Mouse (Mus musculus): ENCODE results near the gene Eif2b5. TPM values are rescaled to one million over a fixed set of nuclear protein-coding genes. Genes with fewer than 3 reads are reported as not detected.

The Eif2b5 gene
- polyA plus RNA-seq, 1 experiment from 2014 or later = 25.3 TPM

DNA sequence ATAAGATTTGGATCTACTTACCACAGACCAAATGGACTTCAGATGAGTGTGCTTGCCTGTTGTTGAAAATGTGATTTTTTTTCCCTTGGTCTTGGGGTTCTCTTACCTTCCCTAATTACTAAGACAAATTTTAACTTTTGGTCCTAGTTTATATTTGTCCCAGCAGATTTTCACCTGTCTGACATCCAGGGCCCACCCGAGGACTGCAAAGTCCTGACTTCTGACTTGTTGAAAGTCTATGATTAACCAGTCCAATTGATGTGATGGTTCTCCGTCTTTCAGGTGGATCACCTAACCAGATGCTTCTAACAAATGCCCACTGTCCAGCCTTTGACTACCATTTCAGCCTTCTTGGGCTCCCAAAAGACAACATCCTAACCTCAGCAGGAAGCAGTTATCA is 27.6 kb upstream of the Eif2b5 start:
- no peaks in the 10 kb centered on the region for H3K27me3 ChIP-seq (ENCODE audit: insufficient read depth, low read length)
- no peaks in the 10 kb centered on the region for H3K9me3 ChIP-seq (ENCODE audit: low read length)
- H3K9ac ChIP-seq (replicated peaks) = no peak overlapping the region
- H3K4me1 ChIP-seq (ENCODE audit: insufficient read depth) = no peaks in the 10 kb centered on the region
- TF ChIP-seq CTCF (IDR thresholded peaks at IDR 0.05; ENCODE audit: low read depth) (no peak), EP300 (IDR thresholded peaks at IDR 0.05; ENCODE audit: low read depth) (no peak)
- H3K27ac ChIP-seq (ENCODE audit: low read depth) = no peak overlapping the region
- no peak overlapping the region for H3K4me3 ChIP-seq (ENCODE audit: low read depth, low read length)
- DNase-seq = no peak
- ATAC-seq = no peak
- no peaks in the 10 kb centered on the region for H3K36me3 ChIP-seq (replicated peaks; ENCODE audit: insufficient read depth, low read length)
- no peak overlapping the region for H3K4me2 ChIP-seq (ENCODE audit: low read depth, low read length)
- WGBS (ENCODE audit: insufficient replicate concordance) = 76% methylated on average over 2 of the region's 2 CpGs

- no peak overlapping the region for H3K4me3 ChIP-seq (ENCODE audit: low read depth, low read length)
Measured at GRCm38 (mm10) chr16:20471686-20472085, 26.9 kb upstream of the Eif2b5 start.

DNA sequence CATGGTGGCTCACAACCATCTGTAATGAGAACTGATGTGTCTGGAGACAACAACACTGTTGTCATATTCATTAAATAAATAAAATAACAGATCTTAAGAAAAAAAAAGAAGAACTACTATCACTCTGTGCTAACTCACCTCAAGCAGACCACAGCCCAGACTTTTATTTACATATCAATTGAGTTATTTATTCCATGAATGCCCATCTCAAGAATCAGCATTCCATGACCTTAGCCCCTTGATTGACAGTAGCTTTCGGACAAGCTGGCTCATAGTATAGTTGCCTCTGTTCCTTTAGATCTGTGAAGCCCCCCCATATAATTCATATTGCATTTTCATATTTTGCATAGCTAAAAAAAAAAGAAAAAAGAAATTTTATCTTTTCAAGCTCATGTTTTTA is 24.9 kb upstream of the Eif2b5 start:
- Histone ChIP-seq H3K9me3 (ENCODE audit: low read length) (no peaks in the 10 kb centered on the region), H3K4me3 (ENCODE audit: low read depth, low read length) (no peak overlapping the region), H3K4me1 (ENCODE audit: insufficient read depth) (no peaks in the 10 kb centered on the region), H3K27ac (ENCODE audit: low read depth) (no peak overlapping the region), H3K9ac (replicated peaks) (no peak overlapping the region), H3K4me2 (ENCODE audit: low read depth, low read length) (no peak overlapping the region), H3K27me3 (ENCODE audit: insufficient read depth, low read length) (no peaks in the 10 kb centered on the region), H3K36me3 (replicated peaks; ENCODE audit: insufficient read depth, low read length) (no peaks in the 10 kb centered on the region)
- TF ChIP-seq EP300 (IDR thresholded peaks at IDR 0.05; ENCODE audit: low read depth) = no peak
- TF ChIP-seq CTCF (IDR thresholded peaks at IDR 0.05; ENCODE audit: low read depth) = no peak
- 83% methylated on average over 1 of the region's 1 CpGs for WGBS (ENCODE audit: insufficient replicate concordance)
- ATAC-seq (no peak), DNase-seq (no peak)

More at GRCm38 (mm10) chr16:20471686-20472085, 26.9 kb upstream of the Eif2b5 start:
- ATAC-seq = no peak
- Histone ChIP-seq H3K27ac (ENCODE audit: low read depth) (no peak overlapping the region), H3K9me3 (ENCODE audit: low read length) (no peaks in the 10 kb centered on the region), H3K4me2 (ENCODE audit: low read depth, low read length) (no peak overlapping the region), H3K27me3 (ENCODE audit: insufficient read depth, low read length) (no peaks in the 10 kb centered on the region), H3K36me3 (replicated peaks; ENCODE audit: insufficient read depth, low read length) (no peaks in the 10 kb centered on the region), H3K4me1 (ENCODE audit: insufficient read depth) (no peaks in the 10 kb centered on the region), H3K9ac (replicated peaks) (no peak overlapping the region)
- 80% methylated on average over 1 of the region's 1 CpGs for WGBS (ENCODE audit: insufficient replicate concordance)
- TF ChIP-seq EP300 (IDR thresholded peaks at IDR 0.05; ENCODE audit: low read depth) (no peak), CTCF (IDR thresholded peaks at IDR 0.05; ENCODE audit: low read depth) (no peak)
- no peak for DNase-seq

DNA sequence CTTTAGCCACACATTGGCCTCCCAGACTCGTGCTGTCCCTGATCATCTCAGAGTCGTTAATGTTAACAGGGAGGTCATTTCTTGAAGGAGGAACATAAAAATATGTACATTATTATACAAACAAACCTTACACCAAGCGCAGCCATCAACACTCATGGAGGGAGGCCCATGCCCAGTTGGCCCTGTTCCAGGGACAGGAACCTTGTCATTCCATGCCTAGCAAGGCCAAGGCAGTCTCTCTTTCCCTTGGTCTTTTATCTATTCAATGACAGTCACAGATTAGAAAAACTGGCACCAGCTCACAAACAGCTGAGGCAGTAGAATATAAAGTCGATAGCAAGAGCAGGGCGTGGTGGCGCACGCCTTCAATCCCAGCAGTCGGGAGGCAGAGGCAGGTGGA is 24.4 kb upstream of the Eif2b5 start:
- 77% methylated on average over 8 of the region's 8 CpGs for WGBS (ENCODE audit: insufficient replicate concordance)
- H3K4me1 ChIP-seq (ENCODE audit: insufficient read depth) = no peaks in the 10 kb centered on the region
- no peak overlapping the region for H3K4me3 ChIP-seq (ENCODE audit: low read depth, low read length)
- TF ChIP-seq CTCF (IDR thresholded peaks at IDR 0.05; ENCODE audit: low read depth) (no peak), EP300 (IDR thresholded peaks at IDR 0.05; ENCODE audit: low read depth) (no peak)
- ATAC-seq = no peak
- no peak overlapping the region for H3K9ac ChIP-seq (replicated peaks)
- no peak overlapping the region for H3K4me2 ChIP-seq (ENCODE audit: low read depth, low read length)
- no peak overlapping the region for H3K27ac ChIP-seq (ENCODE audit: low read depth)
- DNase-seq = no peak
- no peaks in the 10 kb centered on the region for H3K36me3 ChIP-seq (replicated peaks; ENCODE audit: insufficient read depth, low read length)
- H3K27me3 ChIP-seq (ENCODE audit: insufficient read depth, low read length) = no peaks in the 10 kb centered on the region
- H3K9me3 ChIP-seq (ENCODE audit: low read length) = no peaks in the 10 kb centered on the region

GRCm38 (mm10) chr16:20474786-20475185 is 23.8 kb upstream of the Eif2b5 start:
- Histone ChIP-seq H3K4me2 (ENCODE audit: low read depth, low read length) (no peak overlapping the region), H3K9me3 (ENCODE audit: low read length) (no peaks in the 10 kb centered on the region), H3K27me3 (ENCODE audit: insufficient read depth, low read length) (no peaks in the 10 kb centered on the region), H3K4me3 (ENCODE audit: low read depth, low read length) (no peak overlapping the region), H3K36me3 (replicated peaks; ENCODE audit: insufficient read depth, low read length) (no peaks in the 10 kb centered on the region), H3K4me1 (ENCODE audit: insufficient read depth) (no peaks in the 10 kb centered on the region), H3K9ac (replicated peaks) (no peak overlapping the region), H3K27ac (ENCODE audit: low read depth) (no peak overlapping the region)
- TF ChIP-seq CTCF (IDR thresholded peaks at IDR 0.05; ENCODE audit: low read depth) = no peak
- no peak for TF ChIP-seq EP300 (IDR thresholded peaks at IDR 0.05; ENCODE audit: low read depth)
- no peak for DNase-seq
- WGBS (ENCODE audit: insufficient replicate concordance) = 77% methylated on average over 6 of the region's 6 CpGs
- ATAC-seq = no peak

DNA sequence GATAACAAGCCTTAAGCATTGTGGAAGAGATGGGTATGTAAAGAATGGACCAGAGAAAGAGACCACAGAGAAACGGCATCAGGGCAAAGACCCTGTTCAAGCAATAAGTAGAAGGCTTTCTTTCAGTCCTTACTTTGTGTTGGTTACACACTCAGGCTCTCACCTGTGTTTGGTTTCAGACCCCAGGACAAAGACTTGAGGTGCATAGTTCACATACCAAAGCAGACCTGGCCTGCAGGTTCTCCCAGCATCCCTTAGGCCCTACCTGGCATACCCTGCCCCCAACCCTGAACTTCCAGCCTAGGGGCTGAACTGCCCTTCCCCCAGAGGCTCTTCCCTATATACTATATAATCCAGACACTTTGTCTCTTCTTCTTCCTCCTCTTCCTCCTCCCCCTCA is 23.3 kb upstream of the Eif2b5 start:
- H3K36me3 ChIP-seq (replicated peaks; ENCODE audit: insufficient read depth, low read length) = no peaks in the 10 kb centered on the region
- no peak overlapping the region for H3K27ac ChIP-seq (ENCODE audit: low read depth)
- 79% methylated on average over 1 of the region's 1 CpGs for WGBS (ENCODE audit: insufficient replicate concordance)
- H3K4me1 ChIP-seq (ENCODE audit: insufficient read depth) = no peaks in the 10 kb centered on the region
- no peak overlapping the region for H3K9ac ChIP-seq (replicated peaks)
- no peaks in the 10 kb centered on the region for H3K27me3 ChIP-seq (ENCODE audit: insufficient read depth, low read length)
- TF ChIP-seq EP300 (IDR thresholded peaks at IDR 0.05; ENCODE audit: low read depth) = no peak
- TF ChIP-seq CTCF (IDR thresholded peaks at IDR 0.05; ENCODE audit: low read depth) = no peak
- ATAC-seq (no peak), DNase-seq (no peak)
- no peak overlapping the region for H3K4me3 ChIP-seq (ENCODE audit: low read depth, low read length)
- H3K9me3 ChIP-seq (ENCODE audit: low read length) = no peaks in the 10 kb centered on the region
- no peak overlapping the region for H3K4me2 ChIP-seq (ENCODE audit: low read depth, low read length)

DNA sequence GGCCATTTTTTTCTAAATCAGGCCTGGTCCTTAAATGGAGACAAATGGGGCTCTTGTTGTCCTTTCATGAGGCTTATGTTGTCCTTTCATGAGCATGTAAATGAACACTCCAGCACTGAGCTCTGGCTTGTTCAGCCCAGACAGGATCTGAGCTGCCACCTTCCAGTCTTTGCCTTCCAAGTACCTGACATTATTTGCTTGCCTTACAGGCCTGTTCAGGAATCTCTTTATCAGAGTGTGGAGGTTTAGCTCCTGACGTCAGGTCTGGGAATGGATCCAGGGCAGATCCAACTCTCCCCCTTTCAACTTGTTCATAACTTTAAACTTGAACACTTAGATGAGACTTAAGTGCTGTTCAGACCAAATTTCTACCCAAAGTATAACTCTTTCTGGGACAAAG is 21.8 kb upstream of the Eif2b5 start:
- 48% methylated on average over 1 of the region's 1 CpGs for WGBS (ENCODE audit: insufficient replicate concordance)
- Histone ChIP-seq H3K4me1 (ENCODE audit: insufficient read depth) (no peaks in the 10 kb centered on the region), H3K4me2 (ENCODE audit: low read depth, low read length) (no peak overlapping the region), H3K36me3 (replicated peaks; ENCODE audit: insufficient read depth, low read length) (no peaks in the 10 kb centered on the region), H3K27me3 (ENCODE audit: insufficient read depth, low read length) (no peaks in the 10 kb centered on the region), H3K4me3 (ENCODE audit: low read depth, low read length) (no peak overlapping the region), H3K9ac (replicated peaks) (no peak overlapping the region), H3K9me3 (ENCODE audit: low read length) (no peaks in the 10 kb centered on the region), H3K27ac (ENCODE audit: low read depth) (no peak overlapping the region)
- TF ChIP-seq CTCF (IDR thresholded peaks at IDR 0.05; ENCODE audit: low read depth) = no peak
- TF ChIP-seq EP300 (IDR thresholded peaks at IDR 0.05; ENCODE audit: low read depth) = no peak
- no peak for DNase-seq
- no peak for ATAC-seq
